Mouse (Mus musculus): ENCODE data around the gene Zfp598.

DNA sequence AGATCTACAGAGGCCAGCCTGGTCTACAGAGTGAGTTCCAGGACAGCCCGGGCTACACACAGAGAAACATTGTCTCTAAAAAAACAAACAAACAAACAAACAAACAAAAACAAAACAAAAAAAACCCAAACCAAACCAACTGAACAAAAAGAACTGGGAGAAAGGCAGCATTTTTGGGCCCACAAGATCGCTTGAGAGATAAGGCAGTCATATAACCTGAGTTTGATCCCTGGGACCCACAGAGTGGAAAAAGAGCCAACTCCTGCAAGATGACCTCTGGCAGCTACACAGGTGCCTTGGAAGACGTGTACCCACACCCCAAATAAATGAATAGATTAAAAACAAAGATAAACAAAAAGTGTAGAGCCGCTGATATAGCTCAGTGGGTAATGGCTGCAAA lies 14.5 kb upstream of the Zfp598 start:
- no peak for TF ChIP-seq CTCF (IDR thresholded peaks at IDR 0.05; ENCODE audit: extremely low read depth, insufficient read depth, insufficient read length, insufficient replicate concordance)
- TF ChIP-seq POLR2A (IDR thresholded peaks at IDR 0.05; ENCODE audit: low read depth, low read length), result no peak
